Mouse (Mus musculus) cerebellum, postnatal 10 days (tissue): ENCODE results near the gene Znrf4.

Experiments used
- DNase-seq, 2 experiments: peaks; one replicate each; pipeline ENCODE4 v3.0.0; 2021; ENCODE audit warnings: mixed read lengths in 2 of 2

The Znrf4 gene

GRCm38 (mm10) chr17:56487441-56487888 is 24.8 kb downstream of the Znrf4 start:
- DNase-seq: peak; percentile 82 to 85

GRCm38 (mm10) chr17:56485926-56486325 is 26.3 kb downstream of the Znrf4 start:
- DNase-seq: peak; percentile 85 to 86

- DNase-seq: peak; percentile 59 to 62
Observed at GRCm38 (mm10) chr17:56485118-56485517, 27.1 kb downstream of the Znrf4 start.

- no peak for DNase-seq
Observed at GRCm38 (mm10) chr17:56482671-56483070, 29.6 kb downstream of the Znrf4 start.

GRCm38 (mm10) chr17:56479358-56479757 is 32.9 kb downstream of the Znrf4 start:
- peak; percentile 87 to 89 for DNase-seq

- DNase-seq: no peak
Observed at GRCm38 (mm10) chr17:56478191-56478611, 34.0 kb downstream of the Znrf4 start.

- DNase-seq: no peak
Observed at GRCm38 (mm10) chr17:56477191-56477818, 34.9 kb downstream of the Znrf4 start.

- DNase-seq: peak; percentile 98 to 99
Observed at GRCm38 (mm10) chr17:56476402-56476752, 35.9 kb downstream of the Znrf4 start, which contains the start of gene Ptprs. Gene Ptprs, minus strand, starts transcription at chr17:56476483.

- DNase-seq: peak; percentile 87
Observed at GRCm38 (mm10) chr17:56475584-56476401, 36.4 kb downstream of the Znrf4 start.

GRCm38 (mm10) chr17:56474831-56475581 is 37.2 kb downstream of the Znrf4 start:
- DNase-seq: peak; percentile 90 to 93

- DNase-seq: peak; percentile 69 to 73
Observed at GRCm38 (mm10) chr17:56474311-56474830, 37.9 kb downstream of the Znrf4 start.

GRCm38 (mm10) chr17:56473611-56473905 is 38.7 kb downstream of the Znrf4 start:
- DNase-seq: no peak

GRCm38 (mm10) chr17:56472733-56473610 is 39.3 kb downstream of the Znrf4 start:
- DNase-seq: peak; percentile 88 to 89

GRCm38 (mm10) chr17:56472121-56472520 is 40.1 kb downstream of the Znrf4 start:
- no peak for DNase-seq

GRCm38 (mm10) chr17:56471136-56471535 is 41.1 kb downstream of the Znrf4 start:
- DNase-seq: no peak

GRCm38 (mm10) chr17:56470571-56470970 is 41.7 kb downstream of the Znrf4 start:
- peak; percentile 64 to 71 for DNase-seq

- peak in 1 of 2 experiments; percentile 43 for DNase-seq
Observed at GRCm38 (mm10) chr17:56470001-56470436, 42.2 kb downstream of the Znrf4 start.

- peak in 1 of 2 experiments; percentile 33 for DNase-seq
Observed at GRCm38 (mm10) chr17:56469275-56469674, 43.0 kb downstream of the Znrf4 start.

- DNase-seq: peak in 1 of 2 experiments; percentile 37
Observed at GRCm38 (mm10) chr17:56468870-56469269, 43.4 kb downstream of the Znrf4 start.

GRCm38 (mm10) chr17:56468380-56468779 is 43.9 kb downstream of the Znrf4 start:
- DNase-seq: peak; percentile 51 to 59

- peak; percentile 89 to 96 for DNase-seq
Observed at GRCm38 (mm10) chr17:56467456-56467884, 44.8 kb downstream of the Znrf4 start.

GRCm38 (mm10) chr17:56466747-56467146 is 45.5 kb downstream of the Znrf4 start:
- DNase-seq: peak in 1 of 2 experiments; percentile 29
